Mouse (Mus musculus) cerebellum, postnatal 25 days (tissue): ENCODE measurements around the gene Eya2.
"Not testable (repeated sequence)": the region's sequence is repeated elsewhere in the genome, so short reads cannot be mapped to it uniquely, and the experiment has no call there.

Experiments used
- DNase-seq, 2 experiments: peaks; one replicate each; pipeline ENCODE4 v3.0.0; 2021; ENCODE audit warnings: mixed read lengths in 2 of 2

Gene Eya2

DNA sequence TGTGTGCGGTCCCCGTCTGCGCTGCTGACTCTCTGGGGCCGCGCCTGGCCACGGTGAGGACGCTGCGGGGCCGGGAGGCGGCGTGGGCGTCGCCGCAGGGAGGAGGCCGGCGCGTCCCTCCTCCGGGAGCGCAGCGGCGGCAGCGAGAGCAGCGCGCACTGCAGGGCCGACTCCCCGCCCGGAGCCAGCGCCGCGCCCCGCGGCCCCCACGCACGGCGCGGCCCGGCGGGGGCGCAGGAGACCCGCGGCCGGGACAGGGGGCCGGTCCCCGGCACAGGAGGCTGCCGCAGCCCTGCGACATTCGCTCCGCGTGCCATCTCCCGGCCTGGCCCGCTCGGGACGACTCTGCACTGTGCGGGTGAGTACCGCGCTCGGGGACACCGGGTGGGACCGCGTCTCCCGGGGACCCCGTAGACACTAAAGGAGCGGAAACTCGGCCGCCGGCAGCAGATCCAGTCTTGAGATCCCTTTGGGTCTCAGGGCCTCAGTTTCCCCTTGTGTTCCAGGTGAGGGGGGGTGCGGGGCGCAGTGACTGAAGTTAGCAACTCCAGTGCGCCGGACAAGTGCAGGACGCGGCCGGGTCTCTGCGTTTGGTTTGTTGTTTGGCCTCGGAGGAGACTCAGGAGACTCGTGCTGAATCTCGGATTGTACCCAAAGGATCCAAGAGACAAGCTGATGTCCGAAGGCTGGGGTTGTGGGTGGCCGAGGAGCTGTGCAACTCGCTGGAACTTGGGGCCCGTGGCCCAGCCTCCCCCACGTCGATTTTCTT, at the start of gene Eya2:
Gene Eya2, plus strand, starts transcription at position 126 of the 769 bp plus-strand sequence.
- DNase-seq = no peak

DNA sequence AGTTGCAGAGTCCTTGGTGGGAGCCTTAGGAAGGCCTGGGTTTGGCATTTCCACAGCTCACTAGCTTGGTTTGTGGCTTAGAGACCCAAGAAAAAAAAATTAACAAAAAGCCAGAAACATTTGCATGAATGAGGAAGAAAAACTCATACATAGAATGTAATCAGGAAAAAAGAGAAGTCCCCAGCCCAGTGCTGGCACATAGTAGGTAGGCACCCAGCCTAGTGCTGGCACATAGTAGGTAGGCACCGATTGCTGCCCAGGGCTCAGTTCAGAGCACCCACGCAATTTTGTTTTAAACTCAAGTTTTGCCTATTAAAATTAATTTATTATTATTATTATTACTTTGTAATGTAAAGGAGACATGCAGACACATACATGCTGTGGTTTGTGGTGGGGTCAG, 49.1 kb upstream of the Eya2 start:
- DNase-seq = no peak

DNA sequence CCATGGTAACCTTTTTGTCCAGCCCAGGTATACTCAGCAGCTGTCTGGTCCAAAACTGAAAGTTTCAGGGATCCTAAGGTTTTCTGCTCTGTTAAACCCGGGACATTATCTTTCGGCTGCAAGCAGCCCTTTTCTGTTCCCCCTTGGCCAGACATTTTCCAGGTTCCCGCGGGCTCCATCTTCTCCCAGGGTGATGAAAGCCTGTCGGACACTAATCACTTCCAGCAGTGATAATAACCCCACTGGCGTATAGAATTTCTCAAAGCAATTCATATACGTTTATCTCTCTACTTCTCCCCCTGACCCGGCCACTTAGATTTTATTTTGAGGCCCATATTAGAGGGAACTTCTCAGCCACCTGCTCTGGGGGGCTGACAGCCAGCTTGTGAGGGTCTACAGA, 48.5 kb upstream of the Eya2 start:
- no peak for DNase-seq

DNA sequence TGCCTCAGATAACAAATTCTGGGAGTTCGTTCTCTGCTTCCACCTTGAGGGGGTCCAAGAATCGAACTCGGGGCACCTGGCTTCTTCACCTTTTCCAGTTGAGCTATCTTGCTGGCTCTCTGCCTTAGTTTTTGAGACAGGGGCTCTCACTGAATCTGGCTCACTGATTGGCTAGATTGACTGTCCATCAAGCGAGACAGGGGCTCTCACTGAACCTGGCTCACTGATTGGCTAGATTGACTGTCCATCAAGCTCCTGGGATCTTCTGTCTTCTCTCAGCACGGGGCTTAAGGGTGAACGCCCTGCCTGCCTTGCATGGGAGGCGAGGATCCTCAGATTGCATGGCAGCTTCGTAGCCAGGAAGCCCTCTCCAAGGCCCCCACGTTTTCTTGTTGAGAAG, 47.4 kb upstream of the Eya2 start:
- peak; percentile 8 to 57 for DNase-seq

DNA sequence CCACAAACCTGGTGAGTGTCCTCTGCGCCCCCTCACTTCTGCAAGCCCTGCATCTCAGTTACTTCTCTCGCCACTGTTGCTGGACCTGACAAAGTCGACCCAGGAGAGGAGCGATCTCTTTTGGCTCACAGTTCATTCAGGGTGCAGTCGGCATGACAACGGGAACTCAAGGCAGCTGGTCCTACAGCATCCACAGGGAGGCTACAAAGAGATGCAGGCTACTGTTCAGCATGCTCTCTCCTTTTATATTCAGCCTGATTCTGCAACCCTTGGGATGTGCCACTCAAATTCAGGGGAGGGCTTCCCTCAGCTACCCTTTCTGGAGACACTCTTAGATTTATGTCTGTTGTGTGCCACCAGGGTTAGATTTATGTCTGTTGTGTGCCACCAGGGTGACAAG, 46.2 kb upstream of the Eya2 start:
- DNase-seq = no peak

DNA sequence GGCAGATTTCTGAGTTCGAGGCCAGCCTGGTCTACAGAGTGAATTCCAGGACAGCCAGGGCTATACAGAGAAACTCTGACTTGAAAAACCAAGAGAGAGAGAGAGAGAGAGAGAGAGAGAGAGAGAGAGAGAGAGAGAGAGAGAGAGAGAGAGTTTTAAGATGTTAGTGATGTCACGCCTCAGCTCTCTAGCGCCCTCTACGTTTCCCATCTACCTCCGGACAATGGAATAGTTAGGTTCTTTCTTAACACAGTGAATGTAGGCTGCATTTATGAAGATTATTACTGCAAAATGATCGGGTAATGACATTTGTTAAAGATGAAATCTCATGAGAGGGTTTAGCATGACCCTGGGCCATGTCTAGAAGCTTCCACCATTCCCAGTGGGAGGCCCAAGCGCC, 44.4 kb upstream of the Eya2 start:
- DNase-seq = not testable (repeated sequence)

DNA sequence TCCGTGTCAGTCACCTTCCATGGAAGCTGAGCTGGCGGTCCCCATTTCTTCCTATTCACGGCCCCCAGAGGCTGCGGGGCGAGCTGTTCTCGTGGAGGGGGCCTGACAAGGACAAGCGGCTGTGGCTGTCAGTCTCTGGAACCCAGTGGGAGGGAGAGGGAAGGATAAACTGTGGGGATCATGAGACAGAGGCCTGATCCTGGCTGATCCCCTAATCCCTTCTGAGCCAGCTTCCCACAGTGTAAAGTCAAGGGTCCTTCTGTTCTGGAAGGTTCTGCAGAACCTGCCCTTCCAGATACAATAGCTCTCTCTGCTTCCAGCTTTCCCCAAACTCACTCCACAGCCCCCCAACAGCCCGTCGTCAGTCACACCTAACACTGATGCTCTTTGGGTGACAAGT, 40.8 kb upstream of the Eya2 start:
- DNase-seq = no peak

DNA sequence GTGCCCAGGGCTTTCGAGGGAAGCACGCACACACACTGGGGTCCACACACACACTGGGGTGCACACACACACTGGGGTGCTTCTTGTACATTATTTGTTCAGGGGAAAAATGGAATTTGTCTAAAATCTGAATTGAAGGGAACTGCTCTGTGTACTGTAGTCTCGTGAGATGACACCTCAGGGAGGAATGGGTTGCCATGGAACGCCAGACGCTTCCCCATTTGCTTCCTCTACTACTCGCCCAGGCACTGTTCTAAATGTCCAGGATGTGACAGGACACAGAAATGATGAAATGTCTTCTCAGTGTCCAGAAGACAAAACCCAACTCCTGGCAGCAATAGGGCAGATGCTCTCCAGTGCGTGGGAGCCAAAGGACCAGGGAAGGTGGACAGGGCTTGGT, 37.6 kb upstream of the Eya2 start:
- no peak for DNase-seq

DNA sequence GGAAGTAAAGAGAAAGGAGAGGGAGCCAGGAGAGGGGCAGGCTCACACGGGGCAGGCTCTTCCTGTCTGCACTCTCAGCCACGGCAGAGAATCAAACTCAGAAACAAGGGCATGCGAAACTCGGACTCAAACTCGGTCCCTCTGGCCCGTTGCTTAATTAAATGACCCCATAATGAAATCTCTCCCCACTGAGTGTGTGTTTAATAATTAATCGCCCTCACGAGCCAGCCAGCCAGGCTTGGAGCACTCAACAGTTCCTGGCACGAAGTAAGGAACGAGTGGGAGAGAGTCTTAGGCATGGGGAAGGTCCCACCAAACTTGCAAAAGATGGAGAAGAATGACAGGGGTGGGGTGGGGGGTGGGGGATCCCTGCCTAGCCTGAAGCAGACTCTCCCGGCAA, 35.9 kb upstream of the Eya2 start:
- DNase-seq = no peak

DNA sequence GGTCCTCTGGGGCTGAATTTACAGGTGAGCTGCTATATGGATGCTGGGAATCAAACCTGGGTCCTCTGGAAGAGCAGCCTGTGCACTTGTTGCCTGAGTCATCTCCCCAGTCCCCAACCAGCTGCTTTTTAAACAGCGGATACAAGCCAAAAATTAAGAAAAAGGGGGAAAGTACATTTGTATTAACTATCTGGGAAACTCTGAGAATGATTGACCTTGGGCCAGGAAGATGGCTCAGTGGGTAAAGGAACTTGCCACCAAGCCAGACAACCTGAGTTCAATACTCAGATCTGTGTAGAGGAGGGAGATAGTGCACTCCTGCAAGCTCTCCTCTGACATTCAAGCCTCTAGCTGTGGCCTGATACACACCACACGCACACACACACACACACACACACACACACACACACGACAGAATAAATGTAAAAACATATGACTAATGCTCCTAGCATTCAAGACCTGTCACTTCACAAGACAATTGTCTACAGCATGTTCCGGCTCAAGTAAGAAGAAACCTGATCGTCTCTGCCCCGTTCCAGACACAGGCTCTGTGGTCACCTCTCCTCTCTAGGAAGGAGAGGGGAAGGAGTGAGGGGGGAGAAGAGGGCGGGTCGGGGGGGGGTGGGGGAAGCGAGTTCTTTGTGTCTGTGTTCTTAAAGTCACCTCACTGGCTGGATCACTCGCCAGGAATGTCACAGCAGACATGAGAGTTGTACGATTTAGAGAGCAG, 35.2 kb upstream of the Eya2 start:
- no peak for DNase-seq

DNA sequence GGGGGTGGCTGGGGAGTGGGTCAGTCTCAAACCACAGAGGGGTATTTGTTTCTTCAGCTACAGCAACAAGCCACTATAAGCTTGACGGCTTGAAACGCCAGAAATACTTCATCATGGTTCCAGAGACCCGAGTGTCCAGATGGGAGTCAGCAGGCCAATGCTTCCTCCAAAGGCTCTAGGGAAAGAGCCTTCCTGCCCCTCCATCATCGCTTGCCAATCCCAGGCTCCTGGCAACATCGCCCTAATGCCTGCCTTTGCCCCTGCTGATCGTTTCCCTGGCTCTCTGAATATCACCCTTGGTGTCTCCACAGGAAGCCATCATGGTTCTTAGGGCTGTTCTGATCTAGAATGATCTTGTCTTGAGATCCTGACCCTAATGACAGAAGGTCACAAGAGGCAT, 33.0 kb upstream of the Eya2 start:
- no peak for DNase-seq

DNA sequence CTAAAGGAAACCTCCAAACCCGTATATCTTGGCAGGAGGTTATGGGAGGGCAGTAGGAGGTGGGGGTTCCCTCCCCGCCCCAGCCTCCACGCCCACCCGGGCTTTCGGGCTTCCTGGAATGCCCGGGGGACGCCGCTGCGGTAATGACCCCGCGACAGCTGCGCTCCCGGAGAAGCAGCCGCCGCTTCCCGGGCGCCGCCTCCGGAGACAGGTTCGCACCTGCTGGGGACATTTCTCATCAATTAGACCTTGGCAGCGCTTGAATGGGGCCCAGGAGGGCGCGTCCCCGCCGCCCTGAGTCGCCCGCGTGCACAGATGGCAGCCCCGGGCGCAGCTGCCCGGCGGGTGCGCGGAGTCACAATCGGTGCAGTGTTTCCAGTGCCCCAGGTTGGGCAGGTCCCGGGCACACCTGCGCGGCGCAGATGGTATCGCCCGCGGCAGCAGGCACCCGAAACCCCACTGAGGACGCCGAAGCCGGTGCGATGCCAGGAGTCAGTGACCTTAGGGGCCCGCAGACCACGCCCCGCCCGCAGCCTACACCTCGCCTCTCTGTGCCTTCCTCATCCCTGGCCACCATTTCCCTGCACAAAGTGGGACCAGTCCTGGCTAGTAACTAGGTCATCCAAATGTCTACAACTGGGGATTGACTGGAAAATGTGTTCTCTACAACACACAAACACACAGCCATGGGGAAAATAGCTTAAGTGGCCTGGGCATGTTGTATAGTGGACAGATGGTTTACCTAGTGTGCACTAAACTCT, 31.4 kb upstream of the Eya2 start:
- DNase-seq = peak; percentile 68 to 77

DNA sequence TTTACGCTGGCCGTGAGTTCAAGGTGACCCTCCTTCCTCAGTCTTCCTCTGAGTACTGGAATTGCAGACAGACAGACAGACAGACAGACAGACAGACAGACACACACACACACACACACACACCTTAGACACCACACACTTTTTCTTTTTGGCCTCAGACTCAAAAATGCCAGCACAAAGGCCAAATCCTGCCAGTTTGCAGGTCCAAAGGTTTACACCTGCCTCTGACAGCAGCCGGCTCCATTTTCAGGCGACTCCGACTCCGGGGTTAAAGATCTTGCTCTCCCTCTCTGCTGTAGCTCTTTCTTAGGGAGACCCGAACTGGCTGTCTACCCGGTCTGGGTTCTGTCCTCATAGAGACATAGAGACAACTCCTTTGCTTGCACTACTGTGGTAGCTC, 30.7 kb upstream of the Eya2 start:
- no peak for DNase-seq

DNA sequence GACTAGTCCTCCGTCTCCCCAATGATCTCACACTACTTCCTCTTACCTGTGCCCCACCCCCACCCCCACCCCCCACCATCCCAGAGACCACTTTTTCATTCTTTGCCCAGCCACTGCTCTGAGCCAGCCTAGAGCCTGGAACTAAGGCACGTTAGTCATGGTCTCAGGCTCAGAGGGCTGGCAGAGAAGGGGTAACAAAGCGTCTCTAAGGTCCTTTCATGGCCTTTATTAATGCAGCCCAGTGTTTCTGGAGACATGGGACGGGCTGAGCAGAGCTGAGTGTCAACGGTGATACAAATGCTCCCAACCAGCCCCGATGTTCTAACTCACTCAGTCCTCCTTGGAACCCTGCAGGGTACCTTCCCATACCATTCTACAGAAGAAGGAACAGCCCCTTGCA, 30.2 kb upstream of the Eya2 start:
- no peak for DNase-seq

DNA sequence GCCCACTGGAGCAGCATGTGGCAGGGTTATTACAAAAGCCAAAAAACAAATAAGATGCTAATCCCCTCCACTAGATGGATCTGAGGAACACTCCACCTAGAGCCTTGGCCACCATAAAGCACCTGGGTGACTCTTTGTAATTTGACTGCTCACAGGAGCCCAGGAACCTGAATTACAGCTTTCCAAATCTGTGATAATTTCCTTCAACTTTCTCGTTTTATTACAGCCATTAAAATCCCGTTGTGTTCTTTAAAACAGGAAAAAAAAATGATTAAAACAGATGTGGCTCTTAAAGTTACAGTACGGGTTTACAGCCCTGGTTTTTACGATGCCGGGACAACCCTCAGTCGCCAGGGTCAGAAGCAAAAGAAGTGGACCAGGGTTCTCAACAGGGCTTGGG, 27.9 kb upstream of the Eya2 start:
- DNase-seq = no peak

DNA sequence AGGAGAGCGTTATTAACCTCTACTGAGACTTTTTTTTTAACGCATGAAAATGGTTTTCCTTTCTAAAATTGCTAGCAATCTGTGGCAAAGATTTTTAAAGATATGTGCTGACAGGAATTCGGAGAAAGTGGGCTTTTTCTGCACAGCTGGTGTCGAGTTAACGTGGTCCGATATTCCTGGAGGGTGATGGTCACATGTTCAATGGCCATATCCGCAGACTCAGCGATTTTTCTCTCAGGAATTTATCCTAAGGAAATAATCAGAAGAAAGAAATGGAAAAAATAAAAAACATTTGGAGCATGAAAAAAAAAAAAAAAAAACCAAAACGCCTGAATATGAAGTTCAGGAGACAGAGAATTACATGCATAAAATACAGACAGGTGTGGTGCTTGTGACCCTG, 27.0 kb upstream of the Eya2 start:
- no peak for DNase-seq

DNA sequence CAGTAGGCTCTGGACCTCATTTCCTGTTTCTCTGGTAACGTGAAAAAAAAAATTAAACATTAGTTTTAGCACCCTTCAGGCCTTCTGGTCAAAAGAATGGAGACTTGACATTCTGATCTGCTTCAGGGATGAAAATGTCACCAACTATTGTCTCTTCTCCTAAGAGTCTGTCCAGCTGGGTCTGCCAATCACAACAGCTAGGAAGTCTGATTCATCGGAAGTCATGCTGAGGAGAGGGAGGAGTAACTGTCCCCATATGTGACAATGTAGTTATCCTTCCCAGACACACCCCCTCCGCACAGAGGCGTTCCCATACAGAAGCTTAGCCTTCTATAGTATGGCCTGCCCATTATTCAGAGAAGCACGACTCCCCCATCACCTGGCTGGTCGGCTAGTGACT, 25.9 kb upstream of the Eya2 start:
- no peak for DNase-seq

DNA sequence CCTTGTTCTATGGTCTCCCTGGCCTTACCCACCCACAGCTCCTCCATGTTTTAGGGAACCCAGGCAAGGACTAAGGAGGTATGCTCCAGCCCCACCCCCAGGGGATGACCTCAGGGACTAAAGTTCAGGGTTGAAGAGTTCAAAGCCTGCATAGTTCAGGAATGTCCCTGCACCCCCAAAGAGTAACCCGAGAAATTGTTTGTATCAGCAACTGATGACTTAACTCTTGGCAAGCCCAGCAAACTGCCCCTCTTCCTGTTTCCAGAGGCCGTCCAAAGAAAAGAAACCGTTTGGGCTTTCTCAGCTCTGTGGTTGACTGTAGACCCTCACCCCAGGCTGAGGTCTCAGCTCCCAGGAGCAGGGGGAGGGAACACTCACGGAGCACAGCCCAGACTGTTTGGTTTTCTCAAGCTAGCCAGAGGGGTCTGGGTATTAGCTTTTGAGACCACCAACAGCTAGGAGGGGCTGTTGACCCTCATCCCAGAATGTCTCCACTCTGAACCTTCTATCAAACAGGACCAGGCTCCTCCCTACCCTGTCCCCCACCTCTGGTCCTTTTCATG, 23.5 kb upstream of the Eya2 start:
- DNase-seq = no peak

DNA sequence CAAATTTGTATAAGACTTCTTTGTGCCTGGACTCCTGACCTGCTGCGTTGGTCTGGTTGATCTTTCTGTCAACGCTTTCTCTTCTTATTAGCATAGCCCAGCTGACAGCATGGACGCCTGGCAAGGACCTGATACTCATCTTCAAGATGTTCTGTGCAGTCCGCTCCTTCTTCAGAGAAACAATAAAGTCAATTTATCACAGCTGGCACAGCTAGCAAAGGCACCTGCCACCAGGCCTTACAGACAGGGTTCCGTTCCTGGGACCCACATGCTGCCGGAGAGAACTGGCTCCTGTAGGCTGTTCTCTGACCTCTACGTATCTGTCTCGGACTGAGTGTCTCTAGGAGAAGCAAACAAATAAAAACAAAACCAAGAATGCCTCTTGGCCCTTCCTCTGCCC, 11.8 kb upstream of the Eya2 start:
- no peak for DNase-seq

DNA sequence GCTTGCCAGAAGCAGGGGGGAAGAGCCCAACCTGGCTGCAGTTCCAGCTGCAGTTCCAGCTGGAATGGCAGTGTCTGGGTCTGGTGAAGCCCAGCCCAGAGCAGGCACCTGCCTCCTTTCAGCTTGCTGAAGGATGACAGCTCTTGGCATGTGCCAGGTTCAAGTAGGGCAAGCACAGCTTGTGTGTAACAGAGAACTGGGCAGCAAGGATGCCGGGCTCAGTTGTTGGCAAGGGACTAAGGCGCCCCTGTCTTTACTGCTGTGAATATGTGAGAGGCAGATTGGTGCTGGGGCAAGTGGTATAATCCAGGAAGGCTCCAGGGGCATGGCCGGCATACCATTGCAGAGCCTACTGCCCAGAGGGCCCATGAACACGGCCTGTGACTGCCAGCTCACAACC, 11.3 kb upstream of the Eya2 start:
- peak; percentile 8 to 10 for DNase-seq

DNA sequence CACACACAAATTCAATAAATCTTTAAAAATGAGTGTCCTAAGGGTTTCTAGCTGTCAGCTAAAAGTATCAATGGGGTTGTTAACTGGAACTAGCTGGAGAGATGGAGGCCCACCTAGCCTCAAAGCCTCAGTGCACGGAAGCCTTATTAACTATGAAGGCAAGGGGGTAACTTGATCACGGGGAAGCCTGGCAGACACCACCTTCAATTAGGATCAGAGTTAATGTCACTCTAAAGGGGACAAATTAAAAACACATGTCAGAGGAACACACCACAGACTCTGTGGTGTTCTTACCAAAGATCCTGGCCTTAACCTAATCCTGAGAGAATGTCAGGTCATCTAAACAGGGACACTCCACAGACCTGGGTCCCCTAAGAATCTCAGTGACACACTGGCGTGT, 10.3 kb upstream of the Eya2 start:
- DNase-seq = no peak

DNA sequence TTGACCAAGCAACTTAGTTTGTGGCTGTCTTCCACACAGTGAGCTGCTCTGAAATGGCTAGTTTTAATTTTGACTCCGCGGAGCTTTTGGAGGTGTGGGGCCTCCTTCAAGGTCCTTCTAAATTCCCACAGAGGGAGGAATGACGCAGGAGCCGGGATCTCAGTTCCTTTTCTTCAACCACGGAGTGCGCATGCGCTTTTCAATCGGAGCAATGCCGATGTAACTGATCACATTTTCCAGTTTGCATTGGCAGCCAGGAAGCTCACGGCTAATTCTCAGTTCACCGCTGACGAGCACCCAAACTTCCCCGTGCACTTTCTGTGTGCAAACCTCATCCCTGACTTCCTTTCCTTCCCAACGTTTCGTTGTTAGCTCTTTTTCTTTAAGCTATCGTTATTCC, 4.1 kb upstream of the Eya2 start:
- no peak for DNase-seq

DNA sequence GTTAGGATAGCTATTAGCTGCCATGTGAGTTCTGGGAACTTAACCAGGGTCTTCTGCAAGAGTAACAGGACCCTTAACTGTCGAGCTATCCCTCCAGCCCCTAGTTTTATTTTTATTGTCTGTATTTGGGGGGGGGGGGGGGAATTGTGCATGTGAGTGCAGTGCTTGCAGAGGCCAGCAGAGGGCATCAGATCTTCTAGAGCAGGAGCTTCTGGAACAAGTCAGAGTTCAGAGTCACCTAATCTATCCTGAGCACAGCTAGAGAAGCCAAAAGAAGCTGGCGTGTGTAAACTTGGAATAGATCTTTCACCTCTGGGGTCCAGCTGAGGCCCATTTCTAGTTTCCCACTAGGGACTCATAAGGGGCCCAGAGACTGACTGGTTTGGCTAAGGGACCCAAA, 1.1 kb upstream of the Eya2 start:
- DNase-seq = no peak

DNA sequence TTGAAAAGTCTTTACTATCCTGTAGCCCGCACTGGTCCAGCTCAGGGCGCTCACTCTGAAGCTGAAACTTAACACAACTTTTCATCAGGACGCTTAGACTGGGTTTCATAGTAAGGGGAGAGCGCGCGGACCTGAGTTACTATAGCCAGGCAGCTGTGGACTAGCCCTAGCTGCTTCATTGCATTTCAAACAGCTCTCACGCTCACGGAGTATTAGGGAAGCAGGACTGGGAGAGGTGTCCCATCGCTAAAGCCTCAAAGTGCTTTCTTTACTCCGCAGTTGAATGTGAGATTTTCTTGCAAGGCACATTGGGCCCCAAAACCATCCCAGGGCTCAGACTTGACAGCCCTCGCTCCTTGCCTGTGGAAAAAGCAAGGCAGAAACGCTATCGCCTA, 841 bp downstream of the Eya2 start:
- no peak for DNase-seq
